Mouse (Mus musculus): Measurements from ENCODE around the gene Rxrg. TPM values are rescaled to one million over a fixed set of nuclear protein-coding genes. Genes with fewer than 3 reads are reported as not detected.

Gene Rxrg
- polyA plus RNA-seq, 2 experiments, result 0.03 TPM; not detected in 1

- no peak for DNase-seq (ENCODE audit: low read depth in 3 of 3, low spot score in 3 of 3)
- Histone ChIP-seq H3K4me3 (ENCODE audit: insufficient read depth in 1 of 2, low read depth in 2 of 2, low read length in 2 of 2) (no peak overlapping the region), H3K9me3 (ENCODE audit: control insufficient read depth, low read length) (no peaks in the 10 kb centered on the region), H3K9ac (replicated peaks) (no peak overlapping the region), H3K27me3 (ENCODE audit: control insufficient read depth, insufficient read depth, low read length) (no peaks in the 10 kb centered on the region), H3K4me2 (ENCODE audit: low read depth) (no peak overlapping the region), H3K36me3 (replicated peaks; ENCODE audit: control insufficient read depth, insufficient read depth, low read depth) (no peaks in the 10 kb centered on the region), H3K4me1 (replicated peaks; ENCODE audit: control insufficient read depth in 2 of 2, insufficient read depth in 2 of 2, low read length in 1 of 2) (no peaks in the 10 kb centered on the region), H3K27ac (no peak overlapping the region)
- 35% methylated on average over 3 of the region's 3 CpGs for WGBS (ENCODE audit: insufficient replicate concordance)
- no peak for ATAC-seq (ENCODE audit: insufficient read depth)
- no peak for TF ChIP-seq EP300 (IDR thresholded peaks at IDR 0.05; ENCODE audit: low read depth)
- TF ChIP-seq CTCF (IDR thresholded peaks at IDR 0.05; ENCODE audit: low read depth), result no peak
Observed at GRCm38 (mm10) chr1:167579131-167579530, 19.1 kb upstream of the Rxrg start.

- DNase-seq (ENCODE audit: low read depth in 3 of 3, low spot score in 3 of 3), result no peak
- WGBS (ENCODE audit: insufficient replicate concordance), result 49% methylated on average over 6 of the region's 6 CpGs
- Histone ChIP-seq H3K27me3 (ENCODE audit: control insufficient read depth, insufficient read depth, low read length) (no peaks in the 10 kb centered on the region), H3K4me2 (ENCODE audit: low read depth) (no peak overlapping the region), H3K9me3 (ENCODE audit: control insufficient read depth, low read length) (no peaks in the 10 kb centered on the region), H3K4me3 (ENCODE audit: insufficient read depth in 1 of 2, low read depth in 2 of 2, low read length in 2 of 2) (no peak overlapping the region), H3K4me1 (replicated peaks; ENCODE audit: control insufficient read depth in 2 of 2, insufficient read depth in 2 of 2, low read length in 1 of 2) (no peaks in the 10 kb centered on the region), H3K27ac (no peak overlapping the region), H3K36me3 (replicated peaks; ENCODE audit: control insufficient read depth, insufficient read depth, low read depth) (no peaks in the 10 kb centered on the region), H3K9ac (replicated peaks) (no peak overlapping the region)
- TF ChIP-seq EP300 (IDR thresholded peaks at IDR 0.05; ENCODE audit: low read depth), result no peak
- TF ChIP-seq CTCF (IDR thresholded peaks at IDR 0.05; ENCODE audit: low read depth), result no peak
- no peak for ATAC-seq (ENCODE audit: insufficient read depth)
Observed at GRCm38 (mm10) chr1:167583195-167583594, 15.0 kb upstream of the Rxrg start.

DNA sequence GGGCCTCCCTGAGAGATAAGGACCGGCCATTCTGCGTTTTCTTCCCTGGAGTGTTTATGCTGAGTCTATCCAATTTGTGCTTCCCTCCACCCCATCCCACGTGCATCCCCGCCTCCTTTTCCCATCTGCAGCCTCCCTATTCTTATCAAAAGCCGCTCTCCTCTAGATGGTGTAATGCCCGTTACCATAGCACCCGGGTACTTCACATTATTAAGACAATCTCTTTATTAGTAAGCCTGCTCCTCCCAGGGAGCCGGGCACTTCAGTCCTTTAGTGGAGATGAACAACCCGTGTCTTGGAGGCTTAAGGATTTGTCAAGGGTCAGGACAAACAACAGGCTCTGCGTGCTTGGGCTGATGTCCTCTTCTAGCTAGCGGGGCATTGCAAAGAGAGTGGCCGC lies 14.3 kb upstream of the Rxrg start:
- H3K27me3 ChIP-seq (ENCODE audit: control insufficient read depth, insufficient read depth, low read length), result no peaks in the 10 kb centered on the region
- no peak overlapping the region for H3K4me3 ChIP-seq (ENCODE audit: insufficient read depth in 1 of 2, low read depth in 2 of 2, low read length in 2 of 2)
- H3K4me1 ChIP-seq (replicated peaks; ENCODE audit: control insufficient read depth in 2 of 2, insufficient read depth in 2 of 2, low read length in 1 of 2), result no peaks in the 10 kb centered on the region
- DNase-seq (ENCODE audit: low read depth in 3 of 3, low spot score in 3 of 3), result no peak
- H3K36me3 ChIP-seq (replicated peaks; ENCODE audit: control insufficient read depth, insufficient read depth, low read depth), result no peaks in the 10 kb centered on the region
- no peak overlapping the region for H3K4me2 ChIP-seq (ENCODE audit: low read depth)
- no peak for ATAC-seq (ENCODE audit: insufficient read depth)
- no peaks in the 10 kb centered on the region for H3K9me3 ChIP-seq (ENCODE audit: control insufficient read depth, low read length)
- TF ChIP-seq CTCF (IDR thresholded peaks at IDR 0.05; ENCODE audit: low read depth) (no peak), EP300 (IDR thresholded peaks at IDR 0.05; ENCODE audit: low read depth) (no peak)
- 63% methylated on average over 12 of the region's 12 CpGs for WGBS (ENCODE audit: insufficient replicate concordance)
- H3K9ac ChIP-seq (replicated peaks), result no peak overlapping the region
- no peak overlapping the region for H3K27ac ChIP-seq

- WGBS (ENCODE audit: insufficient replicate concordance), result 69% methylated on average over 16 of the region's 16 CpGs
Observed at GRCm38 (mm10) chr1:167588747-167589558, 9.2 kb upstream of the Rxrg start.

DNA sequence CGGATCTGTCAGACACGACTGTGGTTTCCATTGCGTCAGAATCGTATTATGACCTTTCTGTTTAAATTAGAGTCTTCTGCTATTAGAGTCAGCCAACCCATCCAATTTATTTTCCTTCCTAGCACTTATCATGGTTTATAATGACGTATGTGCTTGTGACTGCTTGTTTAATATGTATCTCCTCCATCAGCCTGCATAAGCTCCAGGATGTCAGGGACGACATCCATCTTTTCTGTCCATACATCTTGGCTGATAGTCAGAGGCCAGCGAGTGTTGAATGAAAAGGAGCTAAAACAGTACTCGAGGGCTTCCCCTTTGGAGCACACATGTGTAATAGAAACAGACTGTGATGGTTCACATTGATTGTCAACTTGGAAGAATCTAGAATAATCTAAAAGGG lies 6.0 kb upstream of the Rxrg start:
- Histone ChIP-seq H3K4me3 (ENCODE audit: insufficient read depth in 1 of 2, low read depth in 2 of 2, low read length in 2 of 2) (no peak overlapping the region), H3K9ac (replicated peaks) (no peak overlapping the region), H3K4me2 (ENCODE audit: low read depth) (no peak overlapping the region), H3K4me1 (replicated peaks; ENCODE audit: control insufficient read depth in 2 of 2, insufficient read depth in 2 of 2, low read length in 1 of 2) (no peaks in the 10 kb centered on the region), H3K27me3 (ENCODE audit: control insufficient read depth, insufficient read depth, low read length) (peaks cover 2% of the 10 kb centered on the region), H3K27ac (no peak overlapping the region), H3K36me3 (replicated peaks; ENCODE audit: control insufficient read depth, insufficient read depth, low read depth) (no peaks in the 10 kb centered on the region), H3K9me3 (ENCODE audit: control insufficient read depth, low read length) (no peaks in the 10 kb centered on the region)
- WGBS (ENCODE audit: insufficient replicate concordance), result 62% methylated on average over 8 of the region's 8 CpGs
- TF ChIP-seq EP300 (IDR thresholded peaks at IDR 0.05; ENCODE audit: low read depth) (no peak), CTCF (IDR thresholded peaks at IDR 0.05; ENCODE audit: low read depth) (no peak)
- ATAC-seq (ENCODE audit: insufficient read depth) (no peak), DNase-seq (ENCODE audit: low read depth in 3 of 3, low spot score in 3 of 3) (no peak)

More at GRCm38 (mm10) chr1:167588747-167589558, 9.2 kb upstream of the Rxrg start:
- H3K4me1 ChIP-seq (replicated peaks; ENCODE audit: control insufficient read depth in 2 of 2, insufficient read depth in 2 of 2, low read length in 1 of 2), result no peaks in the 10 kb centered on the region
- ATAC-seq (ENCODE audit: insufficient read depth), result no peak
- no peak overlapping the region for H3K4me2 ChIP-seq (ENCODE audit: low read depth)
- H3K9ac ChIP-seq (replicated peaks), result no peak overlapping the region
- no peak for DNase-seq (ENCODE audit: low read depth in 3 of 3, low spot score in 3 of 3)
- no peaks in the 10 kb centered on the region for H3K36me3 ChIP-seq (replicated peaks; ENCODE audit: control insufficient read depth, insufficient read depth, low read depth)
- H3K27ac ChIP-seq, result no peak overlapping the region
- H3K9me3 ChIP-seq (ENCODE audit: control insufficient read depth, low read length), result no peaks in the 10 kb centered on the region
- TF ChIP-seq EP300 (IDR thresholded peaks at IDR 0.05; ENCODE audit: low read depth) (no peak), CTCF (IDR thresholded peaks at IDR 0.05; ENCODE audit: low read depth) (no peak)
- no peaks in the 10 kb centered on the region for H3K27me3 ChIP-seq (ENCODE audit: control insufficient read depth, insufficient read depth, low read length)
- no peak overlapping the region for H3K4me3 ChIP-seq (ENCODE audit: insufficient read depth in 1 of 2, low read depth in 2 of 2, low read length in 2 of 2)

Data from liver, embryonic 14.5 days (tissue).